Mouse (Mus musculus) kidney, postnatal 14 days (tissue): ENCODE measurements around the gene Slc25a20.
"Not testable (repeated sequence)": the region's sequence is repeated elsewhere in the genome, so short reads cannot be mapped to it uniquely, and the experiment has no call there.

Source experiments
- DNase-seq: peaks from one replicate; pipeline ENCODE4 v3.0.0; 2022; ENCODE audit warnings: mixed read lengths

Gene Slc25a20

DNA sequence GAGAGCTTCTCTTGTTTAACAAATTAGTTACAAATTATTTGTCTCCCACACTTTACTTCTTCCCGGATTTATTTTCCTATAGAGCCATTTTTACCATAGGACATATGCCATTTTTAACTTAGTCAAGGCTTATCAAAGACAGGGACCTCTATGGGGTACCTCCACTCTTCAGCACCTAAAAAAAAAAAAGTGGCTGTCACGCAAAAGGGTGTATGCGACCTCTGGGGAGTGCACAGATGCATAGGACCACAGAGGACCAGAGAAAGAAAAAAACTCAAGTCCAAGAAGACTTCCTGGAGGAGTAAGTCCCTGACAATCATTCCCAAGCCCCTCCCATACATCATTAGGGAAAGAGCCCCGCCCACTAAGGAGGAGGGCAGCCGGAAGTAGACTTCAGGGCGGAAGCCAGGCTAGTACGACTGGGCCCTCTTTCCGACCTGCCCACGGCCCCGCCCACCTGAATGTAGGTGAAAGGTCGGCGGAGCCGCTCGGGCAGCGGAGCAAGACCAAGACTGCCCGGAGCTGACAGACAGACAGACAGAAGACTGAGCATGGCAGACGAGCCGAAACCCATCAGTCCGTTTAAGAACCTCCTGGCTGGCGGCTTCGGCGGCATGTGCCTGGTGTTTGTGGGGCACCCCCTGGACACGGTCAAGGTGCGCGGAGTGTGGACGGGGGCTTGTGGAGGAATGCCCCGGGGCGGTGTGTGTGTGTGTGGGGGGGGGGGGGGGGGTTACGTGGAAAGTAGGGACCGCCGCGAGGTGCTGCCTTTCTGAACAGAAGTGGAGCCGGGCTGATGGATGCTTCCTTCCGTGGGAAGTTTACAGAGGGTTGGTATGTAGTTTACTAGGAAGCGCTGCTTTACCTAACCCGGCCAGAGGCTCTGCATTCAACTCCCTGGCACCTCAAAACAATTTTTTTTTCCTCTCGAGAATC is at the start of gene Slc25a20:
Slc25a20 (plus strand) TSS at position 412 of the 936 bp plus-strand sequence.
- peak; percentile 92 for DNase-seq

DNA sequence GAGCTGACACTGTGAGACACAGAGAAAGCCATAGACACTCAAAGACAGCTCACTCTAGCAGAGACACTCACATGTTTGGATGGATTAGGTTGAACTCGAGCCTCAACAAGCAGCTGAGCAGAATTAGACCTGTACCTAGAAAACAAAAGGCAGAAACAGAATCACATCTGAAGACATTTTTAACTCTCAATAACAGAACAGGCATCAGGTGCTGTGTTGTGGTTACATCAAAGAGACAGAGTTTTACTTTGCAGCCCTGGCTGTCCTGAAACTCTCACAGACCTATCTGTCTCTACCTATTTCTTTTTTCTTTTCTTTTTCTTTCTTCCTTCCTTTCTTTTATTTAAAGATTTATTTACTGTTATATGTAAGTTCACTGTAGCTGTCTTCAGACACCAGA is 44.6 kb upstream of the Slc25a20 start:
- no peak for DNase-seq

DNA sequence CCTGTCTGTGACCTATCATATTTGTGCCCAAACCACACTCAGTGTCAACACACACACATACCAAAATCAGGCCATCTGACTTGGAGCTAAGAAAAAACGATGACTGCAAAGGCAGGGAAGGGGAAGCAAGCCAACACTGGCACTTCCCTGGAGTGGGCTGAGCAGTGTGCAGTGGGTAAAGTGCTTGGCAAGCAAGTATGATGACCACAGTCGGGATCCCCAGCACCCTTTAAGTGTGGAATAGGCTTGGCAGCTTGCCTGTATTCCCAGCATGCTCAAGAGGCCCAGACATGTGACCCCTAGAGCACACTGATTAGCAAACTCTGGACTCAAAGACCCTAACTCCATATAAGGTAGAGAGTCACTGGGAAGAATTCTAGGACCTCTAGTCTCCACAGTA is 35.4 kb upstream of the Slc25a20 start:
- peak; percentile 48 for DNase-seq

DNA sequence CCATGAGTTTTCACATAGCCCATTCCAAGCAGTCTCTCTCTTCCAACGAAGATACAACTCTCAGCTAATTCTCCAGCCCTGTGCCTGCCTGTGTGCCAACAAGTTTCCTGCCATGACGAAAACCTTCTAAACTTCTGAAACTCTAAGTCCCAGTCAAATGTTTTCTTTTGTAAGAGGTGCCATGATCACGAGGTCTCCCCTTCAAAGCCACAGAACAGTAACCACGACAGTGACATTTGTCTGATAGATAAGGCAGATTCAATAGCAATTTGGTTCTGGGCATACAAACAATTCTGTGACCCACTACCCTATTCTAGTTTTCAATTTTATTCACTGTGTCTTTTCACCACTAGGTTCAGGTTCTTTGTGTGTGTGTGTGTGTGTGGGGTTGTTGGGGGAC is 33.7 kb upstream of the Slc25a20 start:
- DNase-seq: no peak

DNA sequence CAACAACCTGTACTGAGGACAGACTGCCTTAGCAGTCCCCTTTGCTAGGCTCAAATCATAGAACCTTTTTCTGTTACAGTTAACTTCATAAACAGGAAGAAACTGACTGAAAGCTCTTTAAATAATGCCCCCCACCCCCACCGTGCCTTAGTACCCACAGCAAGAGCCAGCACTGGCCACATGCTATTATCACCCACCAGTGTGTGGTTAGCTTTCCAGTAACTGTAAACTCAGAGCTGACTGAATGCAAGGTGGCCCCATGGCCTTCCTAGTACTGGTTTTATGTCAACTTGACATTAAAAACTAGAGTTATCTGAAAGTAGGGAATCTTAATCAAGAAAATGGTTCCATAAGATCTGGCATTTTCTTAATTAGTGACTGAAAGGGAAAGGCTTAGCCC is 31.2 kb upstream of the Slc25a20 start:
- DNase-seq: no peak

DNA sequence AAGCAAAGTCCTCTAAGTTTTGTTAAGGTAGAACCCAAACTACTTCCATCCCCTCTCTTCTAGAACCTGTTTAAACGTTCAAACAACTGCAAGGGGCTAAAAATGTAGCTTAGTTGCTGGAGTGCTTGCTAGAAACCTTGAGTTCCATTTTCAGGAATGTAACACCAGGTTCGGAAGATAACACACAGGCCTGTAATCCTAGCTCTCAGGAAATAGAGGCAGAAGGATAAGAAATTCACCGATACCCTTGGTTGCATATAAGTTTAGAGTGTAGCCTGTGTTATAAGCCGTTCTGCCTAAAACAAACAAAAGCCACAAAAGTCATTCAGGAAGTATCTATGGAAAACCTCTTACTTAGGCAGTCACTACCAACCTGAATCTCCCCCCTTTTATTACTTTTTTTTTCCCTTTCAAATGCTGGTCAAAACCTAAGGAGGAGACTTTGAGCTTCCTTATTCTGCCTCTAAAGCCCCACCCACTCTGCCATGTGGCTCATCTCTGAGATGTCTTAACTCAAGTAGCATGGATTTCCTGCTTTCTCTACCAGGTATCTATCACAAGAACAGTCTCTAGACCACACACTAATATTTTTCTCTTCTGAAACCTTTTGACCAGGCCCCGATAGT is 30.1 kb upstream of the Slc25a20 start:
- no peak for DNase-seq

DNA sequence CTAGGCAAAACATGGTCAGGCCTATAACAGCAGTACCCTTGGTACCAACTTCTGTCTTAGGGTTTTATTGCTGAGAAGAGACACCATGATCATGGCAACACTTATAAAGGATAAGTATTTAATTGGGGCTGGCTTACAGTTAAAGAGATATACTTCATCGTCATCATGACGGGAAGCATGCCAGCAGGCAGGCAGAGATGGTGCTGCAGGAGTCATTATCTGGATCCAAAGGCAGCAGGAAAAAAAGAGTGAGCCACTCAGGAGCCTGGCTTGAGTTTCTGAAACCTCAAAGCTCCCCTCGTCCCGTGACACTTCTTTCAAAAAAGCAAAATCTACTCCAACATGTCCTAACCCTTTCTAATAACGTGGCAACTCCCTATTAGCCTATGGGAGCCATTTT is 29.5 kb upstream of the Slc25a20 start:
- no peak for DNase-seq

DNA sequence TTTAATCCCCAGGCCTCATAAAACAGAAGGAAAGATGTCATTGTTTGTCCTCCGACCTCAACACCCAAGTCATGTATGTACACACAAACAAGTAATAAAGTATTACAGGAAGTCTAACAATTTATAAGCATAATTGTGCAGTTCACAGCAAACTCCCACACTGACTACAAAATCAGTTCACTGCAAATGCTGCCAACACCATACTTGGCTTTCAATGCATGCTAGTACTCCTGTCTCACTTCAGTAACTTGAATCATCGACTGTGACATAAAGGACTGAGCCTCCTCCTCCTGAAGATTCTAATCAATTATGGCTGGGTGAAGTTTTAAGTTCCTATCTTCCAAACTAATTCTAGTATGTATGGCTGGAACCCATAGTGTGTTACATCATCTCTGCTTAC is 28.0 kb upstream of the Slc25a20 start:
- DNase-seq: no peak

DNA sequence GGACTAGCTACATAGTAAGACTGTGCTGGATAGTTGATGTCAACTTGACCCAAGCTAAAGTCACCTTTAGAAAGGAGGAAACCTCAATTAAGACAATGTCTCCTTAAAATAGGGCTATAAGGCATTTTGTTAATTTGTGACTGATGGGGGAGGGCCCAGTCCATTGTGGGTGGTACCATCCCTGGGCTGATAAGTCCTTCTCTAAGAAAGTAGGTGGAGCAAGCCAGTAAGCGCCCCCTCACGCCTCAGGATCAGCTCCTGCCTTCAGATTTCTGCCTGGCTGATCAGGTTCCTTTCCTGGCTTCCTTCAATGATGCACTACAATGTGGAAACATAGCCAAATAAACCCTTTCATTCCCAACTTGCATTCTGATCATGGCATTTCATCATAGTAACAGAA is 26.5 kb upstream of the Slc25a20 start:
- DNase-seq: no peak

DNA sequence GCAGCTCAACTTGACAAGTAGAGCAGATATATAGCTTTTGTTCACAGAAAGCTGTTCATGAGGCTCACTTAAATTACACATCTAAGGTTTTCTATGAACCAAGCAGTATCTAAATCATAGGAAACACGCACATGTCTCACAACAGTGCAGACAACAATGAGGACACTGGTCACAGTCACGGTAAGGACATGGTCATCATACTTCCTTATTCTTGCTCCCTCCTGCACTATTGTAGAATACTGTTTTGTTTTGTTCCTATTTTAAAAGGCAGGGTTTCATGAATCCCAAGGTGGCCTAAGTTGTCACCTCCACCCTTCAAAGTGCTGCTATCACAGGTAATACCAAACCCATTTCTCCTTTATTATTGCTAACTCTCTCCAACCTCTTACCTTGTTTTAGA is 22.1 kb upstream of the Slc25a20 start:
- no peak for DNase-seq

DNA sequence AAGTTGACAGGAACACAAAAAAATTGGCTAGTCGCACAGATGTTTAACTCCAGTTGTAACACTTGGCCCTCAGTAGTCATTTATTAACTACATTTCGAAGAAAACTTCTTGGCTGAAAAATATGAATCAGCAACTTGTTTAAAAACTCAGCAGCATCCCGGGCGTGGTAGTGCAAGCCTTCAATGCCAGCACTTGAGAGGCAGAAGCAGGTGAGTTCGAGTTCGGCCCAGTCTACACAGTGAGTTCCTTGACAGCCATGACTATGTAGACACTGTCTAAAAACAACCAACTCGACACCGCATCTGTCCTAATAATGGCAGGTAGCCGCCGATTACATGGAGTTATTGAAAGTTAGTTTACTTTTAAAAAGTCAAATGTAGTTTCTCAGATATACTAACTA is 13.7 kb upstream of the Slc25a20 start:
- peak; percentile 58 for DNase-seq

DNA sequence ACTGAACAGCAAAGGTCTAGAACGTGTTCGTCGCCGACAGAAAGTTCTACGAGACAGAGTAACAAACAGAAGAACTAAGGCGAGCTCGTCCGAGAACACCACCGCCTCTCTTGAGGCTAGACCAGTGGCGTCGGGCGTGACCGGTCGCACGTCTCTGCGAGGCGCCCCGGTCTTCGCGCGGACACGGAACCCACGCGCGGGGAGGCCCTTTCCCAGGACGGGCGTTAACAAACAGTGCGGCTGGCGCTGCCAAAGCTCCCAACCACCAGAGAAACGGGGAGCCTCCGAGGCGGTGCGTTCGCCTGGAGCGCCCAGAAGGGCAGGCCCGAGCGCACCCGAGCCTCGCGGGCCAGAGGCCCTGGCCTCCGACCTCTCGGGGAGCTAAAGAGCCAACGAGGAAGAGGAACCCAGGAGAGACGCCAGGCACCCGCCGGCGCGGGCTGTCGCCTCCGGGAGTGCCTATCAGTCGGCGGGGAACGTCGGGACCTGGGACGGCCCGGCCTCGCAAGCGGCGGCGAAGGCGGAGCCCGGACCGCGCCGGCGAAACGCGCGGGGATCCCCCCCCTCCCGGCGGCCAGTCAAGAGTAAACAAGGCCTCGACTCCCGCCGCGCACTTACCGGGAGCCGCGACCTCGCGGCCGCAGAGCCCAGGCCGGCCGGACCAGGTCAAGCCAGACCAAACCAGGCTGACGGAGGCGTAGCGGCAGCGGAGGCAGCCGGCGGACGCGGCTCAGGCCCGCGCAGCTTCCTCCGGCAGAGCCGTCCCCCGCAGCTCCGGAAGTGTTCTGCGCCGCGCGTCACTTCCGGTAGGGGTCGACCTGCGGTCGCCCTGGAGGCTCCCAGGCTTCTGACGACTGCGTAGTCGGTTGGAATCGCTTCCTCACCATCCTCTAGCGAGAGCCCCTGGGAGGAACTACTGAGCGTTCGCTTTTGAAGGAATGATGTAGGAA is 13.0 kb upstream of the Slc25a20 start, which contains the start of gene Arih2:
Arih2 (minus strand) TSS at position 776 of the 950 bp plus-strand sequence.
- peak; percentile 95 for DNase-seq

DNA sequence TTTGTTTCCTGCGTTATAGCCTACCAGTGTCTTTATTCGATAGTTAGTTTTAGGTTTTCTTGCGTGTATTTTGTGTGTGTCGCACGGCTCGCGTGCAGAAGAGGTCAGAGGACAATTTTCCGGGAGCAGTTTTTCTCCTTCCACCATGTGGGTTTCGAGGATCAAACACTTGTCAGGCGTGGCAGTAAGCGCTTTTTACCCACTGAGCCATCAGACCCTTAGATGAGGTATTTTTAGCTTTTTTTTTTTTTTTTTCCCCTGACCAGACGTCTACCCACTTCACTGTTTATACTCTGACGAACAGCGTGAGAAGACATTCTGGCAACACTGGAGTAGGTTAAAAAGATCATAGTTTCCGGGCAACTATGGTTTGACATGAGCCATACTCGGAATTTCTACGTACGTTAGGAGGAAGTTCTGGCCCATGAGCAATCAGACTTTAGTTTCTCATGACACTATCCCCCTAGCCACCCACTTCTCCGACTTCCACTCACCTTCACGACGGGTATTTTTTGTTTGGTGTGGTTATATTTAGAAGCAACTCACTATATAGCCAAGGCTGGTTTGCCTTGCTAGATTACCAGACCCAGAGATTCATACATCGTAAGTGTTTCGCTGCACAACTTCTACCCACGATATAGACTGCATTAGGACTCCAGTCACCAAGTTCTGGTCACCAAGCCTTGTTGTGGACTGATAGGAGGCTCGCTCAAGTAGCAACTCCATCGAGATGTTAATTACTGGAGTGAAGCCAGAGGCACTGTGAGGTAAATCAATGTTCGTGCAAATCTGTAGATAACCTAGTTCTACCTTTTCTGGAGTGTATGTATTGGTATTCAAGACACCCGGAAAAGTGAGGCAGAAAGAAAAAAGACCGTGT is 12.1 kb upstream of the Slc25a20 start:
- no peak for DNase-seq

DNA sequence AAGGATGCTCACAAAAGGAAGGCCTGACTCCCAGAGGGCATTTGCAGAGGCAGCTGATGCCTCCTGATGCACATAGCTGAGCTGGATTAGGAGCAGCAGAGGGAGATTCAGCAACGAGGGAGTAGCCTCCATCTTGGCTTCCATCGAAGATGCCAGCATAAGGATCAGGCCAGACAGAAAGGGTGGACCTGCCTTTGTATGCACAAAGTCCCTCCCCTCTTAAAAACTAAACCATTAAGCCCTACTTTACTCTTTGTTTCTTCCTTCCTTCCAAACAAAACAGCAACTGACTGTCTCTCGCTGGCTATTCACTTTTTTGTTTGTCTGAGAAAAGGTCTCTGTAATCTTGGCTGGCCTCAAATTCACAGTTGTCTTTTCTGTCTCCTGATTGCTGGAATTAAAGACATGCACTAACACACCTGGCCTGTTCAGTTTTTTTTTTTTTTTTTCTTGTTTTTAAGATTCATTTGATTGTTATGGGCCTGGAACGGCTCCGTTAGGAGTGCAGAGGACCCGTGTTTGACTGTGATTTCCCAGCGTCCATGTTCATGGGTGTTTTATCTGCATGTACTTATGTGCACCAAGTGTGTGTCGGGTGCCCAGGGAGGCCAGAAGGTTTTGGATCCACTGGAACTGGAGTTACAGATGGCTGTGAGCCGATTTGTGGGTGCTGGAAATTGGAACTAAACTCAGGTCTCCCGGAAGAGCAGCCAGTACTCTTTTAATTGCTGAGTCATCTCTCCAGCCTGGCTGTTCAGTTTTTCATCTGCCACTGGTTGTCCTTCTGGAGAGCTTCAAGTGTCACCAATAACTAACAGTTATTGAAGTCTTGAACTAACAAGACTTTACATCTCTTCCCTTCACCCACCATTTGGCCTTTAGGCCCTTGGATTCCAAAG is 7.1 kb upstream of the Slc25a20 start:
- no peak for DNase-seq

DNA sequence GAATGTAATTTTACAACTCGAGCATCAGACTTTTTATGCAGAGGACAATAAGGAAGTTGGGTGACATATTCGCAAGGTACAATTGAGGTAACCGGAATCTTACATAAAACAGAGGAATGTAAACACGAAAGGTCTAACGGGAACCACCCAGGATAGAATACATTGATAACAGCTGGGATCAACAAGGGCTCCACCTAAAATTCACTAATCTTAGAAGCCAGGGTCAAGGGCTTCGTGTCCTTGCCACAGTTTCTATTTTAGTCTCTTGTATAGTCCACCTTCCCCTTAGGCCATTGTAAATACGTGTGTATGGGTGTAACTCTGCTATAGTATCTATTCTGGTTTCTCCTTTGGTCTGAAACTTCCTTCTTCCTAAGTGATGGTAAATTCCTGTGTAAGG is 6.0 kb upstream of the Slc25a20 start:
- not testable (repeated sequence) for DNase-seq

DNA sequence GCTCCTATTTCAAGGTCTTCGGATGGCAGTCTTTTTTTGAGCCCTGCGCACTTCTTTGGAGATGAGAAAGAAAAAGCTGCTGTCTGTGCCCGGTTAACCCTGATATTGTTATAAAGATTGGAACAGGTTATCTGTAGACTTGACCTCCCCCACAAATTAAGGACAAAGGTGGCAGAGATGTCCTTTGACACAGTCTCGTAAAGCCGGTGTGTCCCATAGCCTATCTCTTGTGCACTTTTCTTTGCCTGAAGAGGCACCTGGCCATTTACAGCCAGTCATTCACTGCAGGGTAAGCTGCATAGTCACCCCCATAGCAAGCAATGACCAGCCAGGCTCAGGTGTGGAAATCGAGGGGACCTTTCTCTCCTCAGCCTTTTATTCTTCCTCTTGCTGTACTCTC is 772 bp downstream of the Slc25a20 start:
- DNase-seq: no peak

DNA sequence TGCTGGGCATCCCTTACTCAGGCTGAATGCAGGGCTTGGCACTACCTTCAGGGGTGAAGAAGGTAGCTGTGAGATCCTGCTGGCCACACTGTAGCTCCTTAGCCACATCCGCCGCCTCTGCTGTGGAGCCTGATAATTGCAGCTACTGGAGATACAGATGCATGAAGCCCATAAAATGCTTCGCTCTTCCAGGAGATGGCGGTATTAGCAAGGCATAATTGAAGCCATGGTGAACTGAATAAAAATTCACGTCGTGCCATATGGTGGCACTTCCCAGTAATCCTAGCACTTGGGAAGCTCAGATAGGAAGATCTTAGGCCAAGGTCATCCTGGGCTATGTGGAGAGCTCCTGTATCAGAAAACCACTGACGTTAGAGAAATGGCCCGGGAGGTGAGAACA is 8.0 kb downstream of the Slc25a20 start:
- no peak for DNase-seq

DNA sequence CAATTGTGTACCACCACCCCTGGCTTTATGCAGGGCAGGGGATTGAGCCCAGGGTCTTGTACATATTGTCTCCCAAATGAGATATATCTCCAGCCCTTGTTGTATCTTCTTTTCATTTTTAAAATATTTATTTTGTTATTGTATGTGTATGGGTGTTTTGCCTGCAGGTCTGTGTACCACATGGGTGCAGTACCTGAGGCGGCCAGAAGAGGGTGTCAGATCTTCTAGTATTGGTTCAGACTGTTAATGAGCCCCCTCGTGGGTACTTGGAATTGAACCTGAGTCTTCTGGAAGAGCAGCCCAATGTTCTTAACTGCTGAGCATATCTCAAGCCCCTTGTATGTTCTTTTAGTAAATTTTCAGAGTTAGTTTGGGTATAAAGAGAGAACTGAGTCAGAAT is 11.3 kb downstream of the Slc25a20 start:
- no peak for DNase-seq

DNA sequence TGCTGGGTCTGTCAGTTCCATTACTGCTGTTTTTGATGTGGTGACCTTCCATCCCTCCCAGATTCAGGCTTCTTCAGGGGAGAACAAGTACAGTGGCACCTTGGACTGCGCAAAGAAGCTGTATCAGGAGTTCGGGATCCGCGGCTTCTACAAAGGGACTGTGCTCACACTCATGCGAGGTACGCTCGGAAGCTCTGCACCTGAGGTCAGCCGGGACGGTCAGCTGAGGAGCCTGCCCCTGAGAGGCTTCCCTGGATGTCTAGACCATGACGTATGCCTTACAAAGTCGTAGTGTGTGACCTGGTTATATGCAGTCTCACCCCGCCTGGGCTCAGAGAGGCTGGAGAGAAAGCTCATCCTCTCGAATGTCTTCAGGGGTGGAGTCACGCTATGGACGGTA is 18.1 kb downstream of the Slc25a20 start:
- DNase-seq: no peak

DNA sequence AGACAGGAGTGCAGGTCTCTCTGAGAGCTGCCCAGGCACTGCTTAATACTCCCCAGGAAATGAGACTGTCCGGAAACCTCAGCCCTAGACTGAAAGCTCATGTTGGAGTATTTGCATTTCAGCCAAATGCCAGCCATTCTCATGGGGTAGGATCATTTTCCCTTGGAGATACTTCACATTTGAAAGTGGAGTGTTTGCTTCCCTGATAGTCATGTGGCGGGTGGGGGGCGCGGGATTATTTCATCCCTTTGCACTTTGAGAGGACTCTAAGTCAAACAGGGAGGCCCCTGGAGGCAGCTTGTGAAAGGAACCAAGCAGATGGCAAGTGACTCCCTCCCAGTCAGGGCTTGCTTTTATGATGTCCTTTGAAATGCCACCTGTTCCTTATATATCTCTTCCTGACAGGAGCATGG is 24.6 kb downstream of the Slc25a20 start:
- no peak for DNase-seq

DNA sequence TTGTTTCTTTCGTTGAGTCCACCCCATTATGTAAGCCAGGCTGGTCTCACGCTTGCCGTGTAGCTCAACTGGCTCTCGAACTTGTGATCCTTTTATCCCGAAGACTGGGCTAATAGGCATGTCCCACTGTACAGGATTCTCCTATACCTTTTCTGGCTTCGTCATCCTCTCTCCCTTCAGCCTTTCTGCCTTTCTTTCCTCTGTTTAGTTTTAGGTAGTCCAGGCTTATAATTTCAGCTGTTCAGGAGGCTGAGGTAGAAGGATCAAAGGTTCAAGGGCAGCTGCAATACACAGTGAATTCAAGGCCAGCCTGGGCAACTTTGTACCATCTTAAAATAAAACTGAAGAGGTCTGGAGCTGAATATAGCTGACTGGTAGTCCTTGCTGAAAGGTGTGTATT is 25.3 kb downstream of the Slc25a20 start:
- DNase-seq: no peak
